Mouse (Mus musculus): ENCODE data around the gene Slc12a6. TPM values are rescaled to one million over a fixed set of nuclear protein-coding genes. Genes with fewer than 3 reads are reported as not detected.
"Not testable (repeated sequence)": the region's sequence is repeated elsewhere in the genome, so short reads cannot be mapped to it uniquely, and the experiment has no call there.

The Slc12a6 gene
- polyA plus RNA-seq, 1 experiment from 2014 or later, result 7.4 TPM

DNA sequence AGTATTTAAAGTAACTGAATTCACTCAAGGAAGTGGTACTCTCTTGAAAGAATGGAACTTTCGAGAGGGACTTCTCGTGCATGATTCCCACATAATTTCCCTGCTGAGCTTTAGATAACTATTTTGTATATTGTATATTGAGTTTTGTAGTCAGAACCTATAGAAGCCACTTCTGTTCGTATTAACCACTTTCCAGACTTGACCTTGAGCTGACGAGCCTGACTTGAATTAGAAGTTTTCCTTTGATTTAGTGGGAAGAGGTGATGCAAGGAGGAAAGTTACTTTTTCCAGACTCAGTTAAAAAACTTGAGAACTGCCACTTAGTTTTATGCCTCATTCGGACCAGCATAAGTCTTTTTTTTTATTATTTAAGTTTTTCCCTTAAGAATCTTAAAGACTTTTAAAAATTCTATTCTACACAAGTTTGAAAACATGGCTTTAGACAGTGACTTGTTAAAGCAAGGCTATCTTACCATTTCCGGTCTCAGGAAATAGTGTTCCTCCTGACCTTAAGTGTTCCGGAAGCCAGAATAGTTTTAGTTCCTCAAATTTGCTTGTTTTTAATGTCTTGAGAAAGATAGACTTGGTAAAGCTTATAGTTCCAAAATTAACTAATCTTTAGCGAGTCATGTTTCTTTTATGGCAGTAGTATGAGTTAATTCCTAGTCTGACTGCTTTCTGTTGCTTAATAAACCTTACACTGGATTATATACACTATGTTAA is 2.1 kb downstream of the Slc12a6 start:
- 86% methylated on average over 8 of the region's 8 CpGs for WGBS
- peak overlapping the region; percentile 24 for H3K4me3 ChIP-seq
- no peaks in the 10 kb centered on the region for H3K9me3 ChIP-seq (replicated peaks)
- no peaks in the 10 kb centered on the region for H3K27me3 ChIP-seq (ENCODE audit: low read depth, poor library complexity, severe bottlenecking)
- no peaks in the 10 kb centered on the region for H3K36me3 ChIP-seq
- H3K4me1 ChIP-seq, result peaks cover 40% of the 10 kb centered on the region
- DNase-seq (ENCODE audit: low spot score), result no peak
- H3K27ac ChIP-seq (replicated peaks), result no peak overlapping the region

DNA sequence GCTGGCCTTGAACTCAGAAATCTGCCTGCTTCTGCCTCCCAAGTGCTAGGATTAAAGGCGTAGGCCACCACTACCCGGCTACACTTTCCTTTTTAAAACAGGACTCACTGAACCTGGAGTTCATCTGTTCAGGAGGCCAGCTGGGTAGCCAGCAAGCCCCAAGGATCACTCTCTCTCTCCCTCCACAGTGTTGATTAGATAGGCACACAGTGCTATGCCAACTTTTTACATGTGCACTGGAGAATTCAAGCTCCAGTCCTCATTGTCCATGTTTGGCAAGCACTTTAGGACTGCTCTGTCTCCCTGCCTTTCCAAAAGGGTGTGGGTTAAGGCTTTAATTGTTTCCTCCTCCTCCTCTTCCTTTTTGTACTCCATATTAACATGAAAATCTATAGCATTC is 4.4 kb downstream of the Slc12a6 start:
- no peaks in the 10 kb centered on the region for H3K9me3 ChIP-seq (replicated peaks)
- WGBS, result 93% methylated on average over 2 of the region's 2 CpGs
- H3K4me3 ChIP-seq, result no peak overlapping the region
- H3K4me1 ChIP-seq, result peaks cover 26% of the 10 kb centered on the region
- H3K27me3 ChIP-seq (ENCODE audit: low read depth, poor library complexity, severe bottlenecking), result no peaks in the 10 kb centered on the region
- no peak overlapping the region for H3K27ac ChIP-seq (replicated peaks)
- no peak for DNase-seq (ENCODE audit: low spot score)
- no peaks in the 10 kb centered on the region for H3K36me3 ChIP-seq

DNA sequence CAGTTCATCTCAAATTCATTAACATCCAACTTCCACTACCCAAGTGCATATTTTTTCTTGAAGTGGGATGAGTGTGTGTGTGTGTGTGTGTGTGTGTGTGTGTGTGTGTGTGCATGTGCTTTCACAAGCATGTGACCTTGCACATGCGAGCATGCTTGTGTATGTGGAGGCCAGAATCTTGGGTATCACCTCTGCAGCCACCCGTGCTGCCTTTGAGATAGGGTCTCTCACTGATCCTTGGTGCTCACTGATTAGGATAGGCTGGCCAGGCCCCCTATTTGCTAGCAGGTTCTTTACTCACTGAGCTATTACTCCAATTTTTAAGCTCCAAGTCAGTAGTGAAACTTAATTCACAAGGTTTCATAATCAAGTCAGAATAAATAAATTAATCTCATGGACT is 7.3 kb downstream of the Slc12a6 start:
- H3K9me3 ChIP-seq (replicated peaks), result no peaks in the 10 kb centered on the region
- no peaks in the 10 kb centered on the region for H3K36me3 ChIP-seq

DNA sequence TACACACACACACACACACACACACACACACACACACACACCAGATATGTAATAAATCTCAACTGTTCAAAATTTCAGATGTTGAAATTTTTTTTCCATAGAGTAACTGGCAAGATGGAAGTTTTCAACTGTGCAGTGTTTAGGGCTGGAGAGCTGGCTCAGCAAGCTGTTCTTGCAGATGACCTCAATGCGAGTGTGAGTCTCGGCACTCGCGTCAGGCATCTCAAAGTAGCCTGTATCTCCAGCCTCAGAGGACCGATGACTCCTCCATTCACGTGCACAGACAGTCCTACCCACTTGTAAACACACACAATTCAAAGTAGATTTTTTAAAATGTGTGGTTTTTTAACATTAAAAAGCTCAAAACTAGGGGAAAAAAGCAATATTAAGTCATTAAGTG is 7.8 kb downstream of the Slc12a6 start:
- Histone ChIP-seq H3K9me3 (replicated peaks) (no peaks in the 10 kb centered on the region), H3K27me3 (ENCODE audit: low read depth, poor library complexity, severe bottlenecking) (no peaks in the 10 kb centered on the region), H3K27ac (replicated peaks) (no peak overlapping the region), H3K36me3 (no peaks in the 10 kb centered on the region), H3K4me3 (no peak overlapping the region), H3K4me1 (no peaks in the 10 kb centered on the region; the same call in 1 of the 2 replicates)
- WGBS, result 93% methylated on average over 6 of the region's 6 CpGs
- no peak for DNase-seq (ENCODE audit: low spot score)

More for the DNA sequence above, 7.3 kb downstream of the Slc12a6 start:
- Histone ChIP-seq H3K27me3 (ENCODE audit: low read depth, poor library complexity, severe bottlenecking) (no peaks in the 10 kb centered on the region), H3K4me1 (peaks cover under 1% of the 10 kb centered on the region; the same call in 1 of the 2 replicates), H3K27ac (replicated peaks) (no peak overlapping the region), H3K4me3 (no peak overlapping the region)
- 92% methylated on average over 2 of the region's 2 CpGs for WGBS
- no peak for DNase-seq (ENCODE audit: low spot score)

DNA sequence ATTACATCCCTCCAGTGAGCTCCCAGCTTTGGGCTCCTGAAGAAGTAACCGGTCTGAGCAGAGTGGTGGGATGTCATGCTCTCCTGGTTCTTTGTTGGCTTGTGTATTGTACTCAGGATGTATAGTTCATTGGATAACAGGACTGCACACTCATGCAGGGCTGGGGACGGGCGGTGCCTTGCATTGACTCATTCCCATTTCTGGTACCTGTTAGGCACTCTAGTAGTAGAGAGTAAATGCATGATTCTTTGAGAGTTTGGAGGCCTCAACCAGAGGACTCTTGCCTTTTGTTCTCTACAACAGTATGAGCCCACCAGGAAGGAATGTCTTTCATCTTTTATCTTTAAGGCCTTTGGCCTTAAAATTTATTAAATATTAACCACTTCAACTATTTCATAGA is 11.2 kb downstream of the Slc12a6 start:
- 94% methylated on average over 3 of the region's 3 CpGs for WGBS
- no peaks in the 10 kb centered on the region for H3K36me3 ChIP-seq

DNA sequence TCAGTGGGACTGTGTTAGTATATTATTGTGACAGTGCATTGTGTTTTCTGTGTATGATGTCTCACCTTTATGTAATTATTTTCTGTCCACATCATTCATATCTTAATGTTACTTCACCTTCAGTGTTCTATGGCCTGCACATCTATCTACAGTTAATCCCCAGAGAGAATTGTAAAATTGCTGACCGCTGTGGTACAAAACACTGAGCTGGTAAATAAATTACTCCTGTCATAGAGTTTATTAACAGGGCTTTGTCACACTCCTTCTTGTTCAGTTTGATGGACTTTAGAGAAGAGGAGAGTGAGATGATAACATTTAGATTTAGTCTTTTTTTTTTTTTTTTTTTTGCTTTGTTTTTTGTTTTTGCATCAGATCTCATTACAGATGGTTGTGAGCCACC is 17.2 kb downstream of the Slc12a6 start:
- no peak for DNase-seq (ENCODE audit: low spot score)
- Histone ChIP-seq H3K27ac (replicated peaks) (no peak overlapping the region), H3K36me3 (no peaks in the 10 kb centered on the region), H3K4me3 (no peak overlapping the region), H3K4me1 (peaks cover 16% of the 10 kb centered on the region), H3K27me3 (ENCODE audit: low read depth, poor library complexity, severe bottlenecking) (no peaks in the 10 kb centered on the region), H3K9me3 (replicated peaks) (no peaks in the 10 kb centered on the region)
- 95% methylated on average over 1 of the region's 1 CpGs for WGBS

More for the DNA sequence above, 11.2 kb downstream of the Slc12a6 start:
- no peaks in the 10 kb centered on the region for H3K9me3 ChIP-seq (replicated peaks)
- H3K4me1 ChIP-seq, result no peaks in the 10 kb centered on the region
- no peaks in the 10 kb centered on the region for H3K27me3 ChIP-seq (ENCODE audit: low read depth, poor library complexity, severe bottlenecking)
- DNase-seq (ENCODE audit: low spot score), result no peak
- H3K27ac ChIP-seq (replicated peaks), result no peak overlapping the region
- H3K4me3 ChIP-seq, result no peak overlapping the region

DNA sequence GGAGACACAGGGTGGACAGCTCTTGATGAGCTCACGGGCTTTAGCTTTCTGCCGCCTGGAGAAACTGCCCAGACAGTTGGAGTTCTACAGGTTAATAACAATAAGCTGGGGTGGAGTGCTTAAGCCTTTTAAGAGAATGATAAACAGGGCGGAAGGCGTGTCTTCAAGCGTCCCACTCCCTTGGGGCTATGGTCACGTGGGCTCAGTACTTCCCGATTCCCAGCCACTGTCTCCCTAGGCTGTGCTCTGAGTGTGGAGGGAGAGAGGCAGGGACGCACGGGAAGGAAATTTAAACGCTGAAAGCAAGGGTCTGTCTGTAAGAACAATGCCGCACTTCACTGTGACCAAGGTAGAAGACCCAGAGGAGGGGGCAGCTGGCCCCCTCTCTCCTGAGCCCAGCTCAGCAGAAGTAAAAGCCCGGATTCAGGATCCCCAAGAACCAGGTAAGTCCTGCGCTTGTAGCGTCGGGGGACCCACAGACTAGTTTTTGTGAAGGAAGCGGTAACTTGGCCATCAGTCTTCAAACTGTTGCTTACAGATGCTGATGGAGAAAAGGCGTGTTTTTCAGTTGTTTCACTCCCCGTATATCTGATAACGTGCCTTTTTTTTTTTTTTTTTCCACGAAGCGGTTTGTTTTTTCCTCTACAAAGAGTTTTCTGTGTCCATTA is 18.9 kb downstream of the Slc12a6 start:
- no peaks in the 10 kb centered on the region for H3K36me3 ChIP-seq
- no peaks in the 10 kb centered on the region for H3K27me3 ChIP-seq (ENCODE audit: low read depth, poor library complexity, severe bottlenecking)
- peak; percentile 58 for DNase-seq (ENCODE audit: low spot score)
- 3% methylated on average over 21 of the region's 21 CpGs for WGBS
- peak overlapping the region; percentile 78 for H3K27ac ChIP-seq (replicated peaks)
- peaks cover 16% of the 10 kb centered on the region for H3K4me1 ChIP-seq
- H3K4me3 ChIP-seq, result peak overlapping the region; percentile 61
- H3K9me3 ChIP-seq (replicated peaks), result no peaks in the 10 kb centered on the region

DNA sequence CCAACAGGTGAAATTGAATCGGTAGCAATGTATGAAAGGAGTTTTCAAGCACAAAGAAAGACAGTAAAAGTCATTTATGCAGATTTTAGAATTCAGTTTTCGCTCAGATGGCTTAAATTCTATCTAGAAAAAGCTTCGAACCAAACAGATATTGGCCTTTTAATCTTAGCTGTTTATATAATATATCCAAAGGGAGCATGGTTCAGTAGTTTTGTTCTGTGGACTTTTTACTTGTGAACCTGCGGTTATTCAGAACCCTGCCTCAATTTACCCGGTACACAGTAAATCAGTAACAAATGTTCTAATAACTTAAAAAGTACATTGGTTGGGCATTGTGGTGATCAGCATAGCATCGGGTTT is 19.4 kb downstream of the Slc12a6 start:
- H3K27me3 ChIP-seq (ENCODE audit: low read depth, poor library complexity, severe bottlenecking), result no peaks in the 10 kb centered on the region
- no peak overlapping the region for H3K27ac ChIP-seq (replicated peaks)
- no peaks in the 10 kb centered on the region for H3K9me3 ChIP-seq (replicated peaks)
- H3K4me1 ChIP-seq, result peaks cover 16% of the 10 kb centered on the region
- 69% methylated on average over 6 of the region's 6 CpGs for WGBS
- no peak for DNase-seq (ENCODE audit: low spot score)
- H3K36me3 ChIP-seq, result no peaks in the 10 kb centered on the region
- H3K4me3 ChIP-seq, result peak overlapping the region; percentile 61

DNA sequence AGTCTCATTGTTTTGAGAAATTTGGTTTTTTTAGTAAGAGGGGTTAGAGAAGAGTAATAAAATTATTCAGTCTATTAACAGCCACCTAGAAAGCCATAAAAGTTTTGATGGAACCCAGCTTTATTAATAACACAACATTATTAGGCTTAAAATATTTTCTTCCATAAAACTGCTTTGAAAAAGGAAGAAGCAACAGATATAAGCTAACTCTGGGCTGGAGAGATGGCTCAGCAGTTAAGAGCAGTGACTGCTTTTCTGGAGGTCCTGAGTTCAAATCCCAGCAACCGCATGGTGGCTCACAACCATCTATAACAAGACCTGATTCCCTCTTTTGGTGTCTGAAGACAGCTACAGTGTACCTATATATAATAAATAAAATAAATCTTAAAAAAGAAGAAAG is 20.4 kb downstream of the Slc12a6 start:
- H3K36me3 ChIP-seq; DNase-seq (ENCODE audit: low spot score); H3K9me3 ChIP-seq (replicated peaks); H3K4me3 ChIP-seq; H3K27ac ChIP-seq (replicated peaks); H3K27me3 ChIP-seq (ENCODE audit: low read depth, poor library complexity, severe bottlenecking): not testable (repeated sequence)
- peaks cover 16% of the 10 kb centered on the region for H3K4me1 ChIP-seq
- 91% methylated on average over 1 of the region's 1 CpGs for WGBS

DNA sequence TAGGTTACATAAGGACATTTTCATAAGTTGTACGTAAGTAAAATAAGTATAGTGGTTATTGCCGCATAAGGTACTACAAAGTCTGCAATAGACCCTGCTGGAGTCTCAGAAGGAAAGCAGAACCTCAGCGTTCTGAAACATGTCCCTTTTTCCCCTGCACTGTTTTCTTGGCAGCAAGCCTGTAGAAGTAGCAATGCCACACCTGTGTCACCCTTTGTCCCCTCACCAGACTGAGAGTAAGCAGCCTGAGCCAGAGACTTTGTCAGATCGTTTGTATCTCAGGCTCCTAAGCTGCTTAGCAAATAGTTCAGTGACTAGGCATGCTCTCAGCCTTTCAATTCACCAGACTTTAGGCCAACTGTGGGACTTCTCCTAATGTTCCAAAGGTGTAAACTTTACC is 21.4 kb downstream of the Slc12a6 start:
- H3K27me3 ChIP-seq (ENCODE audit: low read depth, poor library complexity, severe bottlenecking), result no peaks in the 10 kb centered on the region

DNA sequence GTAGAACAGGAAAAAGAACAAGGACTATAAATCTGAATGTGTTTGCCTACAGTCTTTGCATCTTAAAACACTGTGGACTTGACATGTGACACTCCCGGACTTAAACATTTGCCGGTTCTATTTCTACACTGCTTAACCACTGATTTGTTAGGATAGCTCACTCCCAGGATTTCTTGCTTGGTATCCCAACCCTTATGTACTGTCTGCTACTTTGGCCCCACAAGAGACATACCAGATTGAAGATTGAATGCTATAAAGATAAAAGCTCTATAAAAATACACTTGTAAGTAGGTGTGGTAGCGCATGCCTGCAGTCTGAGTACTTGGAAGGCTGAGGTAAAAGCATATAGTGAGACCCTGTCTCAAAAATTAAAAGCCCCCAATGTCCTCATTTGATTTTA is 23.9 kb downstream of the Slc12a6 start:
- Histone ChIP-seq H3K9me3 (replicated peaks) (no peaks in the 10 kb centered on the region), H3K27me3 (ENCODE audit: low read depth, poor library complexity, severe bottlenecking) (no peaks in the 10 kb centered on the region), H3K4me3 (no peak overlapping the region), H3K27ac (replicated peaks) (no peak overlapping the region), H3K4me1 (peaks cover 10% of the 10 kb centered on the region), H3K36me3 (no peaks in the 10 kb centered on the region)
- whole genome bisulfite sequencing, result 95% methylated on average over 3 of the region's 3 CpGs
- no peak for DNase-seq (ENCODE audit: low spot score)

More for the DNA sequence above, 21.4 kb downstream of the Slc12a6 start:
- DNase-seq (ENCODE audit: low spot score), result no peak
- no peak overlapping the region for H3K4me3 ChIP-seq
- no peaks in the 10 kb centered on the region for H3K36me3 ChIP-seq
- H3K9me3 ChIP-seq (replicated peaks), result no peaks in the 10 kb centered on the region
- no peak overlapping the region for H3K27ac ChIP-seq (replicated peaks)
- peaks cover 16% of the 10 kb centered on the region for H3K4me1 ChIP-seq
- 70% methylated on average over 4 of the region's 4 CpGs for WGBS

DNA sequence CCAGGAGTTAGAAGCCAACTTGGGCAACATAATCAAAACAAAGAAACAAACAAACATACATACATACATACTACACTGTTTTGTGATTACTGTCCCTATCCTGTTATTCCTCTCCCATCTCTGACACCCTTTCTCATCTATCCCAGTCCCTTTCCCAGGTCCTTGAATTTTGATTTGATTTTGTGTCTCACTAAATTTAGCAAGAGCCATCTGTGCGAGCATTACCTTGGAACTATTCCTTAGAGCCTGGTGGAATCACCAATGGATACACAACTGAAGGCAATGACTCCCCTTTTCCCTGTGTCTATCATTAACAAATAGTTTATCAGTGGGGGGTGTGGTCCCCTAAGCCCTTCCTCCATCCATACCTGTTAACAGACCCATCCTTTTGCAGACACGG is 27.2 kb downstream of the Slc12a6 start:
- H3K4me3 ChIP-seq, result no peak overlapping the region
- H3K36me3 ChIP-seq, result no peaks in the 10 kb centered on the region
- 89% methylated on average over 2 of the region's 2 CpGs for WGBS
- no peak for DNase-seq (ENCODE audit: low spot score)
- H3K4me1 ChIP-seq, result no peaks in the 10 kb centered on the region
- H3K27me3 ChIP-seq (ENCODE audit: low read depth, poor library complexity, severe bottlenecking), result no peaks in the 10 kb centered on the region
- no peak overlapping the region for H3K27ac ChIP-seq (replicated peaks)
- no peaks in the 10 kb centered on the region for H3K9me3 ChIP-seq (replicated peaks)

DNA sequence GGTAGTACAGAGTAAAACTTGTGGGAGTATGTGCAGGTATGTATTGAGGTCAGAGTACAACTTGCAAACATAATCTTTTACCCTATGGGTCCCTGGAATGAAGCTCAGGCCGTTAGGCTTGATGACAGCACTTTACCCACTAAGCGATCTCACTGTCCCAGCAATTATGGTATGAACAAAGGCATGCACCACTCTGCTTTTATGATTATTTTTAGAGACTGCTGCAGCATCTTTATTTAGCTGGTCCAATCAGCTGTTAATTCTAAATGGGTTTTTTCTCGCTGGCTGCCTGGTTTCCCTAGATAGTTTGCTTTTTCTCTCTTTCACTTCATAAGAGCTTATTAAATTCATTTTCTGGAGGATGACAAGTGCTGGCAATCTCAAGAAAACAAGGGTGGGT is 30.6 kb downstream of the Slc12a6 start:
- WGBS, result 92% methylated on average over 3 of the region's 3 CpGs
- H3K4me1 ChIP-seq, result no peaks in the 10 kb centered on the region
- no peaks in the 10 kb centered on the region for H3K27me3 ChIP-seq (ENCODE audit: low read depth, poor library complexity, severe bottlenecking)
- no peaks in the 10 kb centered on the region for H3K9me3 ChIP-seq (replicated peaks)
- no peak for DNase-seq (ENCODE audit: low spot score)
- no peaks in the 10 kb centered on the region for H3K36me3 ChIP-seq
- no peak overlapping the region for H3K27ac ChIP-seq (replicated peaks)
- no peak overlapping the region for H3K4me3 ChIP-seq

Measured in midbrain, embryonic 10.5 days (tissue).